Mouse (Mus musculus) embryonic fibroblast, embryonic 13.5 days (primary cell): Measurements from ENCODE around the gene Smg6. TPM values are rescaled to one million over a fixed set of nuclear protein-coding genes. Genes with fewer than 3 reads are reported as not detected.
A peak's percentile ranks its signal among the peaks of the same experiment; 100 is the strongest.
"Not testable (repeated sequence)": the region's sequence is repeated elsewhere in the genome, so short reads cannot be mapped to it uniquely, and the experiment has no call there.

Source experiments
- H3K27ac ChIP-seq: 2 replicates; pipeline ENCODE4 v1.5.1; 2012; ENCODE audit warnings: low read length, control low read depth, inconsistent platforms; ENCODE audit not compliant: insufficient read depth
- H3K4me1 ChIP-seq: 2 replicates; pipeline ENCODE4 v1.6.1; 2011; ENCODE audit warnings: low read length; ENCODE audit not compliant: control insufficient read depth, insufficient read depth
- H3K4me3 ChIP-seq: 2 replicates; pipeline ENCODE4 v1.5.1; 2011; ENCODE audit warnings: mild to moderate bottlenecking, control low read depth, low read length; ENCODE audit not compliant: insufficient read depth
- CTCF ChIP-seq: IDR thresholded peaks from 2 replicates; pipeline ENCODE4 v1.5.1; 2011; ENCODE audit warnings: mild to moderate bottlenecking, control low read depth, low read length, moderate library complexity, borderline replicate concordance; ENCODE audit not compliant: insufficient read depth
- POLR2A ChIP-seq: IDR thresholded peaks from 2 replicates; pipeline ENCODE4 v1.6.1; 2011; ENCODE audit warnings: low read depth, mild to moderate bottlenecking, control low read depth, low read length, moderate library complexity
- polyA plus RNA-seq: library from polyadenylated mRNA; stranded (reverse); fragments of >200 nt; gene quantifications from 2 replicates; pipeline ENCODE4 v1.2.4, GENCODE M21; 2011; ENCODE audit warnings: low read depth; ENCODE audit not compliant: missing spikeins, insufficient read length

Smg6 gene
- polyA plus RNA-seq, 1 experiment = 16.2 TPM

DNA sequence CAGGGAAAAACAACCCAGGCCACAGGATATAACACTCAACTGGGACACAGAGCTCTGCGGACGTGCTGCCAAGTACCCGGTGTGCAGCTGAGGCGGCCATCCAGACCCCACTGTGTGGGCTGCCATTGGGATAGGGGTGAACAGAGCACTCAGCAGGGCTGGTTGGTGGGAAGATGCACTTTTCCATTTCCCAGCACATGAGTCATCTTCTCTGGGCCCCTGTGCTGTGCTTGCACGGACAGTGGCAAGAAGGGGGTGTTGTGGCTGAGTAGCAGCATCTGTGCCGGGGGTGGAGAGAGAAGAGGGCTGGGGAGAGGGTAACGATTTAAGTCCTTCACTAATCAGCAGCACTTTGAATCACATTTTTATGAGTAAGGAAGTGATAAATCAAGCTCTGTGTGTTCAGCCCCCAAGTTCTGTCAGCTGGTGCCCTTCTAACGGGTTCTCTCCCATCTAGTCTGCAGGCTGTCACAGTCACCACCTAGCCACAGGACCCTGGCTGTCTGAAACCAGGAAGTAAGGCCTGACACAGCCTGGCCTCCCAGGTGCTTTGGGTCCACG is 66.9 kb downstream of the Smg6 start:
- H3K27ac ChIP-seq = peak overlapping the region; percentile 75
- TF ChIP-seq POLR2A = no peak
- no peak for TF ChIP-seq CTCF
- no peak overlapping the region for H3K4me3 ChIP-seq
- peaks cover 27% of the 10 kb centered on the region for H3K4me1 ChIP-seq

DNA sequence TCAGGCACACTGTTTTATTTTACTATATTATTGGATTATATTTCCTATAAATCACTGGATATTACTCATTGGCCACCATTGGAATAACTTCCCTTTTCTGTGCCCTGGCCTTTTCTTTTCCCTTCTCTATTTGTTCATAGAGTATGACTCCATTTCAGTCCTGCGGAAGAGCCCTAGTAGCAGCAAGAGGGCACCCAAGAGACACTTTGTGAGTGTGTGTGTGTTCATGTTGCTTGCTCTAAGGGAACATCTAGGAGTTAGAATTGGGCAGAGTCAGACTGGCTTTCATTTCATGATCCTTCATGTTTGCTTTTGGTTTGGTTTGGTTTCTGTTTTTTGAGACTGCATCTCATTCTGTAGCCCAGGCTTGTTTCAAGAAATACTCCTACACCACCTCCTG is 68.5 kb downstream of the Smg6 start:
- TF ChIP-seq CTCF (no peak), POLR2A (no peak)
- Histone ChIP-seq H3K4me1 (peaks cover 22% of the 10 kb centered on the region), H3K4me3 (no peak overlapping the region), H3K27ac (peak overlapping the region; percentile 56; the same call in 1 of the 2 replicates)

DNA sequence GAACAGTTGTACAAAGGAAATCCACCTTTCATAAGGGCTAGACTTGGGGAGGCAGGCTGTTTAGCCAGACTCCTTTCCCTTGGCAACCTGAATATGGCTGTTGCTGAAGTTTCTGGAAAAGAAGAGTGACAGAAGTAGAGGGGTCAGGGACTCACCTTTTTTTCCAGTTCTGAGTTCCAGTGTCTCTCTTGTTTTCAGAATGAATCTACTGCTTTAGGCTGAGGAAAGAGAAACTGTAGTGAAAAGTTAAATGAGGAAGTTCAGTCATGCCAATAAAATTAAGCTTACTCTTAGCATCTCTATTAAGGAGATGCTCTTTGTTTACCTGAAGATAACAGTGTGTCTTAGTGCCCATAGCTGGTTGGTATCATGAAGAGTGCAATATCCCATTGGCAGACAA is 69.2 kb downstream of the Smg6 start:
- H3K27ac ChIP-seq = no peak overlapping the region
- peaks cover 19% of the 10 kb centered on the region for H3K4me1 ChIP-seq
- H3K4me3 ChIP-seq = no peak overlapping the region
- TF ChIP-seq POLR2A (no peak), CTCF (no peak)

DNA sequence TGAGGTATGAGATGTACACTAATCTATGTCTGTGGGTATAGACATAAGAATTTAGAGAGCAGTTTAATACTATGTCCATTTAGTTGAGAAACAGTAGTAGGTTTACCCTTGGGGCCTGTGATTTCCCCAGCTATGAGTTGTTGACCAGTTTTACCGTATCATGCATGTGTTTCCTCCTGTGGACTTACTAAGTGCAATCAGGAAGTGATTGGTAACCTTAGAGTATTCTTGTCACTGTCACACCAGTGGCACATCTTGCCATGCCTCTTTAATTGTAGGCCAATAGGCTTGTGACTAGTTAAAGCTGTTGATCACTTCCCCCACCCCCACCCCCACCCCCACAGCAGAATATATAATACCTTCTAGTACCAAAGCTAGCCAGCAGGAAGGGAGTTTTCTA is 70.9 kb downstream of the Smg6 start:
- Histone ChIP-seq H3K4me1 (peaks cover 12% of the 10 kb centered on the region), H3K27ac (no peak overlapping the region), H3K4me3 (no peak overlapping the region)
- no peak for TF ChIP-seq CTCF
- TF ChIP-seq POLR2A = no peak

DNA sequence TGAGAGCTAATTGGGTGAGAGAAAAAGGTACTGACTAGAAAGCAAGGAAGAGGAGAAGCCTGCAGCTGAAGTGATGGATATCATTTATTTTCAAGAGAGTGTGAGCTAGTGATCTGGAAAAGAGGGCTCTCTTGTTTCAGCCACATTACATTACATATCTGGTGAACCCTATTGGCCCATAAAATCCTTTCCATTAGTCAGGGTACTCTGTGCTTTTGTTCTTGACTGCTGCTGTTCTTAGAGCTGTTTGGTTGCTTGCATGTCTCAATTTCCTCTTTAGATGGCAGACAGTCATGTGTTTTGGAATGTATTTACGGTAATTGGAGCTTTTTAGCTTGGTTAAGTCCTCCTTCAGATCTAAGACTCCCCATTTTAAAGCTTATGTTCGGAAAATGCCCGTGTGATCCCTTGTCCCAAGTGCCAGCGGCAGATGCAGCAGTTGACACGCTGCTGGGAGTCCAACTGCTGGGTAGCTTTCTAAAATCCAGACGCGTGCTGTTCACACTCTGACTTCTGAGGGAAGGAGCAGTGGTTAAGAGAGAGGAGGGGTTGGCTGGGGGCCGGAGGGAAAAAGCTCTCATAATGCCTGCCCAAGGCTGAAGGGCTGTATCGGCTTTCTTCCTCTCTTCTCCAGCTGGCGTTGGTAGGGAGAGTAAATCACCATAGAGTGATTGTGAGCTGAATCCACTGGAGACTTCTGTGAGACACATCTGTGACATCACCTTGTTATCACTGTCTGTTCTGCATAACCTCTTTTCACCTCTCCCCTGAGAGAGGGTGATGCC is 75.4 kb downstream of the Smg6 start:
- no peaks in the 10 kb centered on the region for H3K4me1 ChIP-seq
- TF ChIP-seq POLR2A (no peak), CTCF (no peak)
- peak overlapping the region; percentile 28 for H3K27ac ChIP-seq
- H3K4me3 ChIP-seq = no peak overlapping the region

DNA sequence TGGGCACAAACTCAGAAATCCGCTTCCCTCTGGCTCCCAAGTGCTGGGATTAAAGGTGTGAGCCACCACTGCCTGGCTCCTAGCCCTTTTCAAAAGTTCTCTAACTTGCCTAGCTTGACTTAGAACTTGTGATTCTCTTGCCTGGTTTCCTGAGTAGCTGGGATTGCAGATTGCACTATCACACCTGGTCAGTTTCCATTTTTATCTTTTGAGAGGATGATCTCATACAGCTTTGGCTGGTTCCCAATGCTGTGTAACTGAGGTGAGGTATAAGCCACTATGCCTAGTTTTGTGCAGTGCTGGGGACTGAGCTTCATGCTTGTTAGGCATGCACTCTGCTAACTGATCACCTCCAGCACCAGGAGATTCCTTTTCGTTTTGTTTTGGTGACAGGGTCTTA is 82.6 kb downstream of the Smg6 start:
- Histone ChIP-seq H3K4me1 (peaks cover 11% of the 10 kb centered on the region), H3K4me3 (no peak overlapping the region), H3K27ac (no peak overlapping the region)
- no peak for TF ChIP-seq POLR2A
- no peak for TF ChIP-seq CTCF

DNA sequence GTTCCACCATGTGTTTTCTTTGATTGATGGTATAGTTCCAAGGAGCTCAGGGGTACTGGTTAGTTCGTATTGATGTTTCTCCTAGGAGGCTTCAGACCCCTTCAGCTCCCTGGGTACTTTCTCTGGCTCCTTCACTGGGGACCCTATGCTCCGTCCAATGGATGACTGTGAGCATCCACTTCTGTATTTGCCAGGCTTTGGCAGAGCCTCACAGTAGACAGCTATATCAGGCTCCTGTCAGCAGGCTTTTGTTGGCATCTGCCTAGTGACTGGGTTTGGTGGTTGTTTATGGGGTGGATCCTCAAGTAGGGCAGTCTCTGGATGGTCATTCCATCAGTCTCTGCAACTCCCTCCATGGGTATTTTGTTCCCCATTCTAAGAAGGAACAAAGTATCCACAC is 83.9 kb downstream of the Smg6 start:
- peaks cover 18% of the 10 kb centered on the region for H3K4me1 ChIP-seq
- not testable (repeated sequence) for H3K4me3 ChIP-seq, H3K27ac ChIP-seq

DNA sequence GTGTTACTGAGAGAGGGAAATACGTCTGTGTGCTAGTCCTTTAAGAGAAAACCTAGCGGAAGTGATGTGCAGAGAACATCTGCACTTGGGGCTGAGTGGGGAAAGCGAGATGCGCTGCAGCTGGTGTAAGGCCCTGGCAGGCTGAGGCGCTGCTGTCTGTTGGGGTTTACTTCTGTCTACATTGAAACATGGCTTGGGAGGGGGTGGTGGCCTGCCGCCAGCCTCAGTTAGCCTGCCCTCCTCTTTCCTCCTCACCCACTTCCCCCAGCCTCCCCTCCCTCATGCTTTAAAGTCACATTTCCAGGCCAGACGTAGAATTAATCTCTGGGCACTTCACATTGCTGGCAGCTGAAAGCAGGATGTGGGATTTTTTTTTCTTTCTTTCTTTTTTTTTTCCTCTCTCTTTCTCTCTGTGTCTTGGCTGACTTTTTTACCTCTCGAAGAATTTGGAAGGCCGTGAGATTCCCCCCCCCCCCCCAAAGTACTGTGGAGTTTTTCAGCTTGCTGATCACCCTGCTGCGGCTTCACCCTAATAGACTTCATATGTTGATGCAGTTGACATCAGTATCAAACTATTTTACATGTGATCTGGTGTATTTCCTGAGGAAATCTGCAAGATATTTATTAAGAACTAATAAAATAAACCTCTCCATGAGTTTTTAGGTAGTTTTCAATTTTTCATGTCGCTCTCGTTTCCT is 87.5 kb downstream of the Smg6 start:
- H3K4me3 ChIP-seq = no peak overlapping the region
- peaks cover 41% of the 10 kb centered on the region for H3K4me1 ChIP-seq
- H3K27ac ChIP-seq = peak overlapping the region; percentile 98

DNA sequence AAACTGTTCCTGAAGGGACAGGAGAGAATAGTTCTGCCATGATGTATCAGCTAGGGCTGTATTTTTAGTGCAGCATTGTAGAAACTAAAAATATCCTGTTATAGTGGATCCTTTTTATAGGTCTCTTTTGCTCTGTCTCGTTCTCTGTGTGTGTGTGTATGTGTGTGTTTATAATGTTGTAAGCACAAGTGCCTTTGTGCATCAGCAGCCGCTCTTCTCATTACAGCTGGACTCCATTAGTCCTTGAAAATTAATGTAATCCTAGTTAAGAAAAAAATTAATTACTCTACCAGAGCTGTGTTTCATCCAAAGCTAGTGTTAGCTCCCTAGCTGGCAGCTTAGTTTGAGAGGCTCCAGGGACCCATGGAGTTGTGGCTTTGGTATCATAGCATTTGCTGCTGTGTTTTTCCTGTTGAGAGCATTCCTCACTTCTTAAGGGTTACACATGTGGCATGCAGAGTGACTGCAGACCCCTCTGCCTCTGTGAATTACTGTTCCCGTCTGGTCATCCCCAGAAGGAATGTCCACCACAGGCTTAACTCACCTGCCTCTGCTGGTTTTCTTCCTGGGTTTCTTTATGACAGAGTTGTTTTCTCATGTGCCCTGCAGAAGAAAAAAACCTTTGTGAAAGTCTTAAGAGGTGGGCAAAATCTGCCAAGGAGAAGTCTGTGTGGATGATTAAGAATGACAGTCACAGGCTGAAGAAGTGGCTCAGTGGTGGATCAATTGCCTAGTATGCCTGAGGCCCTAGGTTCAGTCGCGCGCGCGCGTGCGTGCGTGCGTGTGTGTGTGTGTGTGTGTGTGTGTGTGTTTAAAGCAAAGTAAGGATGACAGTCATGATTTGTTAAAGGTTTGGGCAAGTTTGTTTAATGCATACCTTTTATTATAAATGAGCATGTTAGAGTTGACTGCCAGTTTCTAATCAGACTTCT is 88.4 kb downstream of the Smg6 start:
- no peak for TF ChIP-seq POLR2A
- no peak for TF ChIP-seq CTCF
- Histone ChIP-seq H3K4me3 (no peak overlapping the region), H3K4me1 (peaks cover 41% of the 10 kb centered on the region), H3K27ac (peak overlapping the region; percentile 98)

More for the DNA sequence above, 87.5 kb downstream of the Smg6 start:
- peak; percentile 42; the same call in 1 of the 2 replicates for TF ChIP-seq POLR2A
- TF ChIP-seq CTCF = no peak
